Mouse (Mus musculus): ENCODE data around the gene Card19. TPM values are rescaled to one million over a fixed set of nuclear protein-coding genes. Genes with fewer than 3 reads are reported as not detected.

Card19 gene
- total RNA-seq (2021) = 10 to 100 TPM; 11.1 to 12.9 TPM

GRCm38 (mm10) chr13:49215504-49216219 lies at the start of gene Card19:
Gene Card19, minus strand, starts transcription at chr13:49216037.
- intact Hi-C loops (cut with DNase I) = no loop called here
- peak; percentile 84 to 96 for DNase-seq (ENCODE audit: extremely low spot score in 1 of 2, low spot score in 2 of 2)

- DNase-seq (ENCODE audit: extremely low spot score in 1 of 2, low spot score in 2 of 2) = no peak
- intact Hi-C loops (cut with DNase I) = no loop called here
Observed at GRCm38 (mm10) chr13:49260036-49260722, 44.3 kb upstream of the Card19 start.

GRCm38 (mm10) chr13:49257819-49258313 lies 42.0 kb upstream of the Card19 start:
- intact Hi-C loops (cut with DNase I) = no loop called here
- no peak for DNase-seq (ENCODE audit: extremely low spot score in 1 of 2, low spot score in 2 of 2)

GRCm38 (mm10) chr13:49252746-49253145 lies 36.9 kb upstream of the Card19 start:
- intact Hi-C loops (cut with DNase I) = no loop called here
- peak in 1 of 2 experiments; percentile 27 for DNase-seq (ENCODE audit: extremely low spot score in 1 of 2, low spot score in 2 of 2)

- no peak for DNase-seq (ENCODE audit: extremely low spot score in 1 of 2, low spot score in 2 of 2)
- intact Hi-C loops (cut with DNase I) = no loop called here
Observed at GRCm38 (mm10) chr13:49252113-49252512, 36.3 kb upstream of the Card19 start.

GRCm38 (mm10) chr13:49250716-49251517 lies 35.1 kb upstream of the Card19 start:
- no peak for DNase-seq (ENCODE audit: extremely low spot score in 1 of 2, low spot score in 2 of 2)
- intact Hi-C loops (cut with DNase I) = no loop called here

GRCm38 (mm10) chr13:49249634-49250033 lies 33.8 kb upstream of the Card19 start:
- intact Hi-C loops (cut with DNase I) = no loop called here
- no peak for DNase-seq (ENCODE audit: extremely low spot score in 1 of 2, low spot score in 2 of 2)

GRCm38 (mm10) chr13:49248923-49249322 lies 33.1 kb upstream of the Card19 start:
- DNase-seq (ENCODE audit: extremely low spot score in 1 of 2, low spot score in 2 of 2) = no peak
- intact Hi-C loops (cut with DNase I) = no loop called here

- intact Hi-C loops (cut with DNase I) = no loop called here
- DNase-seq (ENCODE audit: extremely low spot score in 1 of 2, low spot score in 2 of 2) = no peak
Observed at GRCm38 (mm10) chr13:49248467-49248862, 32.6 kb upstream of the Card19 start, which contains the start of gene Susd3. Gene Susd3, minus strand, starts transcription at chr13:49248706.

GRCm38 (mm10) chr13:49247740-49248466 lies 32.1 kb upstream of the Card19 start:
- intact Hi-C loops (cut with DNase I) = no loop called here
- peak in 1 of 2 experiments; percentile 47 for DNase-seq (ENCODE audit: extremely low spot score in 1 of 2, low spot score in 2 of 2)

- intact Hi-C loops (cut with DNase I) = no loop called here
- DNase-seq (ENCODE audit: extremely low spot score in 1 of 2, low spot score in 2 of 2) = no peak
Observed at GRCm38 (mm10) chr13:49247232-49247739, 31.4 kb upstream of the Card19 start.

GRCm38 (mm10) chr13:49246626-49247025 lies 30.8 kb upstream of the Card19 start:
- intact Hi-C loops (cut with DNase I) = no loop called here
- no peak for DNase-seq (ENCODE audit: extremely low spot score in 1 of 2, low spot score in 2 of 2)

- intact Hi-C loops (cut with DNase I) = no loop called here
- DNase-seq (ENCODE audit: extremely low spot score in 1 of 2, low spot score in 2 of 2) = no peak
Observed at GRCm38 (mm10) chr13:49246011-49246410, 30.2 kb upstream of the Card19 start.

- intact Hi-C loops (cut with DNase I) = no loop called here
- DNase-seq (ENCODE audit: extremely low spot score in 1 of 2, low spot score in 2 of 2) = no peak
Observed at GRCm38 (mm10) chr13:49245251-49245650, 29.4 kb upstream of the Card19 start.

- intact Hi-C loops (cut with DNase I) = no loop called here
- no peak for DNase-seq (ENCODE audit: extremely low spot score in 1 of 2, low spot score in 2 of 2)
Observed at GRCm38 (mm10) chr13:49243492-49243891, 27.7 kb upstream of the Card19 start.

GRCm38 (mm10) chr13:49242321-49243065 lies 26.7 kb upstream of the Card19 start:
- intact Hi-C loops (cut with DNase I) = no loop called here
- peak in 1 of 2 experiments; percentile 57 for DNase-seq (ENCODE audit: extremely low spot score in 1 of 2, low spot score in 2 of 2)

GRCm38 (mm10) chr13:49238737-49239136 lies 22.9 kb upstream of the Card19 start:
- intact Hi-C loops (cut with DNase I) = no loop called here

GRCm38 (mm10) chr13:49237617-49238016 lies 21.8 kb upstream of the Card19 start:
- no peak for DNase-seq (ENCODE audit: extremely low spot score in 1 of 2, low spot score in 2 of 2)
- intact Hi-C loops (cut with DNase I) = no loop called here

More at GRCm38 (mm10) chr13:49238737-49239136, 22.9 kb upstream of the Card19 start:
- DNase-seq (ENCODE audit: extremely low spot score in 1 of 2, low spot score in 2 of 2) = no peak
